Mouse (Mus musculus) kidney, postnatal 14 days (tissue): ENCODE data around the gene Sfxn3.
A peak's percentile ranks its signal among the peaks of the same experiment; 100 is the strongest.

Source experiments
- DNase-seq: peaks from one replicate; pipeline ENCODE4 v3.0.0; 2022; ENCODE audit warnings: mixed read lengths

The Sfxn3 gene

DNA sequence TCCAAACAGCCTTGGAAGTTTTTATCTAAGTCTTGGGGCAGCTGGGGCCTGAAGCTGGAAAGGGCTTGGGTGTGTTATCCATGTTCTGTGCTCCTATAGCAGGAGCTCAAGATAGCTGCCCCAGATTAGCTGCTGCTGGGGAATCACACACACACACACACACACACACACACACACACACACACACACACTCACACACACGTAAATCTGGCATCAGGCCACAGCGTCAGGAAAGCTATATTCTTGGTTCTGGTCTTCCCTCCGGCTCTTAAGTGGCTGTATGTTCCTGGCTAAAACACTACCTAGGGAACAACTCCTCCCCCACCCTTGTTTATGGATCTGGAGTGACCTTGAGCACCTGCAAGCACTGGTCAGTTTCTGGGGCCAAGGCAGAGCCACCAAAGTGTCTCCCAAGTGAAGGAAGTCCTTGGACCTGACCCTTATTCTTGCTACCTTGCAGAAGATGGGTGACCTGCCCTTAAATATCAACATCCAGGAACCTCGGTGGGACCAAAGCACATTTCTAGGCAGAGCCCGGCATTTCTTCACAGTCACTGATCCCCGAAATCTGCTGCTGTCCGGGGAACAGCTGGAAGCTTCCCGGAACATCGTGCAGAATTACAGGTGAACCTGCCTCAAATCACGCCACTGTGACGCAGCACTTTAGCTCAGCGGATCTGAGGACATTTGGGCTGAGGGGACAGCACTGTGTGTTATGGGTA lies 1.5 kb downstream of the Sfxn3 start:
- DNase-seq: no peak

DNA sequence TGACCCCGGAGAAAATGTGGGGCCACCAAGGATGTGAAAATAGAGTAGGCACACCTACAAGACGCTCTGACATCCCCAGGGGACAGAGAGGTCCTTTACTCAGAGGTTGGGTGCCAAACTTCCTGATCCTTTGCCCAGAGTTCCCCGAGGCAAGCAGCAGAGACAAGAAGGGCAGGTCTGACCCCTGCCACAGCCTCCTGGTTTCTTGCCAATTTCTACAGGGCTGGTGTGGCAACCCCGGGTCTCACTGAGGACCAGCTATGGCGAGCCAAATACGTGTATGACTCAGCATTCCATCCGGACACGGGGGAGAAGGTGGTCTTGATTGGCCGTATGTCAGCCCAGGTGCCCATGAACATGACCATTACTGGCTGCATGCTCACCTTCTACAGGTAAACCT lies 2.2 kb downstream of the Sfxn3 start:
- DNase-seq: no peak

DNA sequence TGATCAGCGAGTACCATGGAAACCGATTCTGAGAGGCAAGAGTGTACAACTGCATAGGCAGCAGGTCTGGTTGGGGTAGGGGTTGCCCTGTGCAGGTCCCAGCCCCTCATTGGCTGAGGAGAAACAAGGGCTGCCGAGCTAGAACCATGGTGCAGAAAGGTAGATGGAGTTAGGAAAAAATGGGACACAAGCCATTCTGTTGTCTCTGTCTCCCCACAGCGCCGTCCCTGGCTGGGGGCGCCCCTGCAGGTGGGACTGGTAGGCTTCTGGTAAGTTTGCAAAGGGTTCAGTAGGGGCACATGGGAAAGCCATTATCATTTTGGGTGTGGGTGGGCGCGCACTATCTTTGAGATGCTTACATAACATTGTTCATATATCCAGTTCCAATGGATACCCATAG lies 6.1 kb downstream of the Sfxn3 start:
- no peak for DNase-seq

DNA sequence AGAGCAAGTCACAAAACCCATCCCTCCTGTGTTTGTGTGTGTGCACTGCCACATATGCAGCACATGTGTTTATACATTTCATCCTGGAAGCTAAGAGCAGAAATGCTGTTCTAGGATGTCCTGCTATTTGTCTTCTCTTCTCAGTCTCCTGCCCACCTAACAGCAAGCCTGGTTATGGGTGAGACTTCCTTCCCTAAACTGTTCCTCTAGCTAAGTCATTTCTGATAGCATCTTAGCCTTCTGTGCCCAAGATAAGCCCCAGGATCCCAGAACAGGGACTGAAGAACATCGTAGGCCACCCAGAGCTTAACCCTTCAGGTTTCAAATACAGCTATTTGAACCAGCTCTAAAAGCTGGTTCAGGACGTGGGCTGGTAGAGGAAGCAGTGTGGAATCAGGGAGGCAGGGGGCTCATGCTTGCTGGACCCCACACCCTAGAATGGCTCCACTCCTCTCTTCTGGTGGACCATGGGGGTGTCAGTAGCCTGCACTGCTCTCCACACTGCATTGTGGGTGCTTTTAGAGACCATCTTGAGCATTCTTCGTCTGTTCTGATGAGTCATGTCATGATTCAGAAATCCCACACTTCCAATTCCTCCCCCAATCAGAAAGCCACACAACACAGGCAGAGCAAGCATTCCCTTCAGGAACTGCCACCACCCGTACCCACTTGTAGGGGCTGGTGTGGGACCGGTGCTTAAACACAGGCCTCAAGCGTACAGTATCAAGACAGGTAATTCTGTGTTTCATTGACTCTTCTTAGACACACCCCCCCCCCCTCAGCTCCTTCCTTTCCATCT lies 7.8 kb downstream of the Sfxn3 start:
- no peak for DNase-seq

- peak; percentile 62 for DNase-seq
These were observed 9.1 kb downstream of the Sfxn3 start for GRCm38 (mm10) chr19:45056364-45056763.

- DNase-seq: no peak
These were observed 9.8 kb downstream of the Sfxn3 start for GRCm38 (mm10) chr19:45056908-45057698.

DNA sequence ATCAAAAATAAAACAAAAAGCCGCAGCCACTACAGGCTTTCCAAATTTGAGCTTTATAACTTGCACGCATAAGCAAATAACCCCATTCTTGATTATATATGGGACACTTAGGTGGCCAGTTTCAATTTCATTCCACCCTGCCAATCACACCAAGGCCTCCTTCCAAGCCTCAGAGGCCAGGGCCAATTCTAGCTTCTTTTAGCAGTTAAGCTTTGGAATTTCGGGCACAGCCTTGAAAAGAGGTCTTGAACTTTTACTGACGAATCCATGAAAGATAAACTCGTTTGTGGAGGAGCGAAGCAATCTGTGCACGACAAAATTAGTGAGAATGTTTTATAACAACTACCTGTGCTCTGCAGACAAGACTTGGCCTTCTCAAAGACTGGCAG lies 10.4 kb downstream of the Sfxn3 start:
- DNase-seq: no peak

DNA sequence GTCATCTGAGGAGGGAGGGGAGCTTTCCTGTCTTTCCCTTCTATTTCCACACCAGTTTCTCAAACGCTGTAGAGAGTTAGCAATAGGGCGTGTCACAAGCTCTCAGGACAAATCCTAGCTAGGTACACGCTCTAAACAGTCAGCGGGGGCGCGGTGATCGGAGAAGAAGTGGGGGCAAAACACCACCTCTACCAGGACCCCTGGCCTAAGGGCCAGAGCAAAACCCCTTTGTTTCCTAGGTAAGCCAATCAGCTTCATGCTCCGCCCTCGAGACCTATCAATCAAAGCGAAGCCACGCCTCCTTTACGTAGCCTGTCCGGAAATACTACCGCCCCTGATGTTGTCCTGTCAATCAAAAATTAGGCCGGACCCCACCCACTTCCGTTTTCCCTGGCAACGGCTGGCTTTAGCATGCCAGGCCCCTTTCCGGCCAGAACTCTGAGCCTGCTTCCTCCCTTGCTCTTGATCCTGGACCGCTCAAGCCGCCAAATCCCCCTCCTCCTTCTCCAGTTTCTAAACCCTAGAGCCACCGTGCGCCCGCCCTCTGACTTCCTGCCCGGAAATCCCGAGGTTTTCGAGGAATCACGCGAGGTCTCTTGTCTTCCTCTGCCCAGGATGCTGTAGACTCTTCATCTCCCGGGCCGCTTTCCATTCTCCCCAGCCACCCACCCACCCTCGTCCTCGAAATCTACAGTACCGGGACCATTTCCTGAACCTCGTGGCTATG lies 11.0 kb downstream of the Sfxn3 start:
- peak; percentile 96 for DNase-seq

DNA sequence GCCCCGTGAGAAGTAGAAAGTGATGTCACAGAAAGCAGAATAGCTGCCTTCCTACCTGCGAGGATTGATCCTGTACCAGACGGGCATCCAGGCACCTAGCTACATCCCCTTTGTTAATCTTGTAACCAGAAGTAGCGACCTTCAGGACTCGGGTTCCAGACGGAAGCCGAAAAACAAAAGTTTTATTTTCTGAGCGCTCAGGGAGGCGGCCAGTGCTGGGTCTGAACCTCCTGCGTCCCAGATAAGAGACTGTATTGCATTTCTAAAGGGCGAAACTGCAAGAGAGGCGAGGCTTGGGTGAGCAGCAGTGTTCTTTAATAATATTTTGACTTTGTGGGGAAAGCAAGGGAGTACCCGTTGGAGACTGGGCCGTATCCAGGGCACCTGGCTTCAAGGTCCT lies 11.5 kb downstream of the Sfxn3 start:
- no peak for DNase-seq

- DNase-seq: peak; percentile 48
These were observed 16.4 kb downstream of the Sfxn3 start for GRCm38 (mm10) chr19:45063565-45064292.

GRCm38 (mm10) chr19:45065226-45065625 lies 17.9 kb downstream of the Sfxn3 start:
- DNase-seq: no peak

DNA sequence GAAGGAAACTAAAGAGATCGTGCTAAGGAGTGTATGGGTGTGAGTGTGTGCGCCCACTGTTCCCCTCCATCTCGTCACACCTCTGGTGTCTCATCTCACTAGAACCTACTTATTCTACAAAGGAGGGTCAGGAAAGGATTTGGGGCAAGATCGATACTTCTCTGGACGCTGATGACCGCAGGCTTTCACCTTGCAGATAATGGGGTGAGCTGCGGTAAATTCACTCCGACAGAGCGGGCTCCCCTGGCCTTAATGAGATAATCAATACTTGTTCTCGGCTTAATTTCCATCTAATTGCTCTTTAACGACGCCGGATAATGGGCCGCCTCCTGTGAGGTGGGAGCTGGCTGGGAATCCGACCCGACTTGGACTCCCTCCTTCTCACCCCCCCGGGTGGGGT lies 19.9 kb downstream of the Sfxn3 start:
- no peak for DNase-seq

DNA sequence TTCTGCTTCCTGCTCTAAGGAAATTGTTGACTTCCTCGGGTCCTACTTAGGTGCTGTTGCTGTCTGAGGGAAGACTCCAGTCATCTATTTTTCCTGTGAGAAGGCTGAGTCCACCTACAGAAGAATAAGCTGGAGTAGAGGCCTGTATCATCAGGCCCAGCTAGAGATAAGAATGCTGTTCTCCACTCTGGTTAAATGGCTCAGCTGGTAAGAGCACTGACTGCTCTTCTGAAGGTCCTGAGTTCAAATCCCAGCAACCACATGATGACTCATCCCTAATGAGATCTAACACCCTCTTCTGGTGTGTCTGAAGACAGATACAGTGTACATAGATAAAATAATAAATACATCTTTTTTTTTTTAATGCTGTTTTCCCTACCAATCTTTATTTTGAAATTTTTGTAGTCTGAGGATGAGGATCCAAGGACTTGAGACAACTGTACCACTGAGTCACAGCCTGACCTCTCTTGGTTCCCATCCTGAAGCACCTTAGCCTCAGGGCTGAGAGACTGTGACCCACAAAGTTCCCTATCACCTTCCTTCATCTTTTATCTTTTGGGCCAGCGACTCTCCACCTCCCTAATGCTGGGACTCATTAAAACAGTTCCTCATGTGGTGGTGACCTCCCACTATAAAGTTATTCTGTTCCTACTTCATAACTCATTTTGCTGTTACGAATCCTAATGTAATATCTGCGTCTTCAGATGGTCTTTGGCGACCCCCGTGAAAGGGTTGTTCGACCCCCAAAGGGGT lies 20.6 kb downstream of the Sfxn3 start:
- DNase-seq: no peak

DNA sequence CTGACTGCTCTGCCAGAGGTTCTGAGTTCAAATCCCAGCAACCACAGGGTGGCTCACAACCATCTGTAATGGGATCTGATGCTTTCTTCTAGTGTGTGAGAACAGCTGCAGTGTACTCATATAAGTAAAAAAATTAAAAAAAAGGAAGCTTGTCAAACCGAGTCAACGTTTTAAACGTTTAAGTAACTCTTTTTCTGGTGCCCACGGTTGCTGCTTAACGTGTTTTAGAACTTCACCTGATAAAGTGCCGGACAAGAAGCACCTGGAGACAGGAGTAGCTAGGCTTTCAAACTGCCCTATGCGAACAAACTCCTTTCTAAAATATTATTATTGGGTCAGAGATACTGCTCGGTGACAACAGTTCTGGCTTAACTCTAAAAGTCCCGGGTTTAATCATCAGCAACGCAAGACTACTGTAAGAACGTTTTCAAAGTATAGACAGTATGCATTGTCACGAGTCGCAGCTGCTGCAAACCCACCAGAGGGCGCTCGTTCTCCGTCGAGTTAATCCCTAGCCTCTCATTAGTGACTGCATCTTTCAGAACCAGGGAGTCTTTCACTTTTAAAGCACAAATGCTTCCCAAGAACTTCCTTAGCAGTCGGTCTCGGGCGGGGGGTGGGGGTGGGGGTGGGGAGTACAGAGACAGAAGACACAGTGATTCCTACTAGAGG lies 26.7 kb downstream of the Sfxn3 start:
- peak; percentile 77 for DNase-seq

- peak; percentile 96 for DNase-seq
These were observed 27.4 kb downstream of the Sfxn3 start, which contains the start of gene Kazald1 for GRCm38 (mm10) chr19:45074580-45075322. Gene Kazald1, plus strand, starts transcription at chr19:45075241.

- peak; percentile 24 for DNase-seq
These were observed 28.2 kb downstream of the Sfxn3 start for GRCm38 (mm10) chr19:45075323-45076035.

GRCm38 (mm10) chr19:45076036-45076575 lies 28.8 kb downstream of the Sfxn3 start:
- no peak for DNase-seq

DNA sequence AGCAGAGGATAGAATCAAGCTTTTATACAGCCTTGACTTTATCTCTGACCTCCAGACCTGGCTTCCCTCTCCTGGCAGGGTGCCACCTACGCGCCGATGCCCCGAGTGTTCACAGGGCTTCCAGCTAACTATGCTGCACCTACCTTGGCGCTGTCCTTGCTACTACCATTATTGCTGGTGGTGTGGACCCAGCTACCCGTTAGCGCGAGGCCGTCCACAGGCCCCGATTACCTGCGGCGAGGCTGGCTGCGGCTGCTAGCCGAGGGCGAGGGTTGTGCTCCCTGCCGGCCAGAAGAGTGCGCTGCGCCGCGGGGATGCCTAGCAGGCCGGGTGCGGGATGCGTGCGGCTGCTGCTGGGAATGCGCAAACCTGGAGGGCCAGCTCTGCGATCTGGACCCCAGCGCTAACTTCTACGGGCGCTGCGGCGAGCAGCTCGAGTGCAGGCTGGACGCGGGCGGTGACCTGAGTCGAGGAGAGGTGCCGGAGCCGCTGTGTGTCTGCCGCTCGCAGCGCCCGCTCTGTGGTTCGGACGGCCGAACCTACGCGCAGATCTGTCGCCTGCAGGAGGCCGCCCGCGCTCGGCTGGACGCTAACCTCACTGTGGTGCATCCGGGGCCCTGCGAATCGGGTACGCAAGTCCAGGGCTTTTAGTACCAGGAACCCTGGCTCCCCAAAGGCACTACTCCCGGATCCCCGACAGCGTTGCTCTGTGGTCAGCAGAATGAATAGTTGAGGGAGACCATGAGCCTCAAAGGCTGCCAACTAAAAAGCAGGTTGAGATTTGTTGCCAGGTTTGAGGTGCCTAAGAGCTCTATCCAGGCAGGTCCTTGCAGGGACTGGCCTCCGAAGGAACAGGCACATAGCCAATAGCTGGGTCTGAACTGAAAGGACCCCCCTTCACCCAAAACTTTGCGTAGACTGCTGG lies 29.5 kb downstream of the Sfxn3 start:
- peak; percentile 62 for DNase-seq
